Mouse (Mus musculus): ENCODE results near the gene Pde6h. TPM values are rescaled to one million over a fixed set of nuclear protein-coding genes. Genes with fewer than 3 reads are reported as not detected.

Pde6h gene
- polyA plus RNA-seq, 1 experiment from 2014 or later = not detected

- Histone ChIP-seq H3K4me3 (ENCODE audit: inconsistent target) (no peak overlapping the region), H3K27ac (no peak overlapping the region), H3K79me2 (ENCODE audit: inconsistent target) (no peaks in the 10 kb centered on the region), H3K36me3 (ENCODE audit: inconsistent target) (no peaks in the 10 kb centered on the region)
- 94% methylated on average over 4 of the region's 8 CpGs for WGBS (ENCODE audit: missing documents)
Observed at GRCm38 (mm10) chr6:136995533-136995932, 71.9 kb downstream of the Pde6h start.

- 88% methylated on average over 5 of the region's 5 CpGs for WGBS (ENCODE audit: missing documents)
- Histone ChIP-seq H3K27ac (no peak overlapping the region), H3K4me3 (ENCODE audit: inconsistent target) (no peak overlapping the region), H3K79me2 (ENCODE audit: inconsistent target) (no peaks in the 10 kb centered on the region), H3K36me3 (ENCODE audit: inconsistent target) (no peaks in the 10 kb centered on the region)
Observed at GRCm38 (mm10) chr6:136996336-136996735, 72.7 kb downstream of the Pde6h start.

- Histone ChIP-seq H3K4me3 (ENCODE audit: inconsistent target) (no peak overlapping the region), H3K79me2 (ENCODE audit: inconsistent target) (no peaks in the 10 kb centered on the region), H3K36me3 (ENCODE audit: inconsistent target) (no peaks in the 10 kb centered on the region), H3K27ac (no peak overlapping the region)
- WGBS (ENCODE audit: missing documents) = 91% methylated on average over 7 of the region's 7 CpGs
Observed at GRCm38 (mm10) chr6:136998181-136998580, 74.5 kb downstream of the Pde6h start.

- 96% methylated on average over 3 of the region's 3 CpGs for WGBS (ENCODE audit: missing documents)
- Histone ChIP-seq H3K4me3 (ENCODE audit: inconsistent target) (no peak overlapping the region), H3K36me3 (ENCODE audit: inconsistent target) (no peaks in the 10 kb centered on the region), H3K79me2 (ENCODE audit: inconsistent target) (no peaks in the 10 kb centered on the region), H3K27ac (no peak overlapping the region)
Observed at GRCm38 (mm10) chr6:136999009-136999408, 75.4 kb downstream of the Pde6h start.

GRCm38 (mm10) chr6:136999707-137000446, 76.2 kb downstream of the Pde6h start:
- H3K79me2 ChIP-seq (ENCODE audit: inconsistent target) = no peaks in the 10 kb centered on the region
- no peak overlapping the region for H3K4me3 ChIP-seq (ENCODE audit: inconsistent target)
- H3K36me3 ChIP-seq (ENCODE audit: inconsistent target) = no peaks in the 10 kb centered on the region
- no peak overlapping the region for H3K27ac ChIP-seq
- 93% methylated on average over 15 of the region's 15 CpGs for WGBS (ENCODE audit: missing documents)

GRCm38 (mm10) chr6:137000706-137001105, 77.1 kb downstream of the Pde6h start:
- 95% methylated on average over 10 of the region's 10 CpGs for WGBS (ENCODE audit: missing documents)

GRCm38 (mm10) chr6:137001267-137002168, 77.9 kb downstream of the Pde6h start:
- Histone ChIP-seq H3K4me3 (ENCODE audit: inconsistent target) (no peak overlapping the region), H3K36me3 (ENCODE audit: inconsistent target) (no peaks in the 10 kb centered on the region), H3K79me2 (ENCODE audit: inconsistent target) (no peaks in the 10 kb centered on the region), H3K27ac (no peak overlapping the region)
- 86% methylated on average over 6 of the region's 6 CpGs for WGBS (ENCODE audit: missing documents)

More at GRCm38 (mm10) chr6:137000706-137001105, 77.1 kb downstream of the Pde6h start:
- Histone ChIP-seq H3K27ac (no peak overlapping the region), H3K4me3 (ENCODE audit: inconsistent target) (no peak overlapping the region), H3K36me3 (ENCODE audit: inconsistent target) (no peaks in the 10 kb centered on the region), H3K79me2 (ENCODE audit: inconsistent target) (no peaks in the 10 kb centered on the region)

- H3K4me3 ChIP-seq (ENCODE audit: inconsistent target) = no peak overlapping the region
- H3K27ac ChIP-seq = no peak overlapping the region
- no peaks in the 10 kb centered on the region for H3K36me3 ChIP-seq (ENCODE audit: inconsistent target)
- H3K79me2 ChIP-seq (ENCODE audit: inconsistent target) = no peaks in the 10 kb centered on the region
- 95% methylated on average over 5 of the region's 5 CpGs for WGBS (ENCODE audit: missing documents)
Observed at GRCm38 (mm10) chr6:137002169-137002514, 78.5 kb downstream of the Pde6h start.

GRCm38 (mm10) chr6:137004359-137004758, 80.7 kb downstream of the Pde6h start:
- H3K27ac ChIP-seq = no peak overlapping the region
- WGBS (ENCODE audit: missing documents) = 89% methylated on average over 4 of the region's 4 CpGs
- H3K4me3 ChIP-seq (ENCODE audit: inconsistent target) = no peak overlapping the region
- no peaks in the 10 kb centered on the region for H3K36me3 ChIP-seq (ENCODE audit: inconsistent target)
- no peaks in the 10 kb centered on the region for H3K79me2 ChIP-seq (ENCODE audit: inconsistent target)

GRCm38 (mm10) chr6:137011187-137011586, 87.6 kb downstream of the Pde6h start:
- H3K27ac ChIP-seq = no peak overlapping the region
- 40% methylated on average over 5 of the region's 5 CpGs for WGBS (ENCODE audit: missing documents)
- no peaks in the 10 kb centered on the region for H3K79me2 ChIP-seq (ENCODE audit: inconsistent target)
- H3K4me3 ChIP-seq (ENCODE audit: inconsistent target) = no peak overlapping the region
- no peaks in the 10 kb centered on the region for H3K36me3 ChIP-seq (ENCODE audit: inconsistent target)

- no peaks in the 10 kb centered on the region for H3K36me3 ChIP-seq (ENCODE audit: inconsistent target)
- H3K27ac ChIP-seq = no peak overlapping the region
- H3K4me3 ChIP-seq (ENCODE audit: inconsistent target) = no peak overlapping the region
- 83% methylated on average over 6 of the region's 6 CpGs for WGBS (ENCODE audit: missing documents)
- no peaks in the 10 kb centered on the region for H3K79me2 ChIP-seq (ENCODE audit: inconsistent target)
Observed at GRCm38 (mm10) chr6:137014346-137014745, 90.7 kb downstream of the Pde6h start.

- Histone ChIP-seq H3K79me2 (ENCODE audit: inconsistent target) (no peaks in the 10 kb centered on the region), H3K36me3 (ENCODE audit: inconsistent target) (no peaks in the 10 kb centered on the region), H3K4me3 (ENCODE audit: inconsistent target) (no peak overlapping the region), H3K27ac (no peak overlapping the region)
- 57% methylated on average over 7 of the region's 7 CpGs for WGBS (ENCODE audit: missing documents)
Observed at GRCm38 (mm10) chr6:137017216-137017973, 93.8 kb downstream of the Pde6h start.
